Mouse (Mus musculus) retina, embryonic 14.5 days (tissue): ENCODE data around the gene Gm45233.

Source experiments
- DNase-seq: peaks from one replicate; pipeline ENCODE4 v3.0.0-alpha.2; 2015; ENCODE audit warnings: low spot score

The Gm45233 gene

GRCm38 (mm10) chr7:43449811-43450210, 5.9 kb downstream of the Gm45233 start:
- no peak for DNase-seq

GRCm38 (mm10) chr7:43451726-43452125, 7.8 kb downstream of the Gm45233 start:
- DNase-seq = no peak

- no peak for DNase-seq
Observed at GRCm38 (mm10) chr7:43452609-43453008, 8.7 kb downstream of the Gm45233 start.

GRCm38 (mm10) chr7:43453599-43454355, 9.8 kb downstream of the Gm45233 start:
- DNase-seq = no peak

- DNase-seq = no peak
Observed at GRCm38 (mm10) chr7:43454371-43454770, 10.4 kb downstream of the Gm45233 start.

- no peak for DNase-seq
Observed at GRCm38 (mm10) chr7:43462851-43463250, 18.9 kb downstream of the Gm45233 start, which contains the start of gene Vsig10l. TSS of gene Vsig10l (plus strand) at chr7:43463151.

GRCm38 (mm10) chr7:43463976-43464375, 20.0 kb downstream of the Gm45233 start:
- DNase-seq = no peak

- no peak for DNase-seq
Observed at GRCm38 (mm10) chr7:43464864-43465343, 21.0 kb downstream of the Gm45233 start.

GRCm38 (mm10) chr7:43465344-43466098, 21.6 kb downstream of the Gm45233 start:
- peak; percentile 92 for DNase-seq

GRCm38 (mm10) chr7:43466099-43466694, 22.3 kb downstream of the Gm45233 start:
- peak; percentile 83 for DNase-seq

GRCm38 (mm10) chr7:43470373-43470772, 26.4 kb downstream of the Gm45233 start:
- peak; percentile 72 for DNase-seq

- DNase-seq = no peak
Observed at GRCm38 (mm10) chr7:43475706-43476105, 31.8 kb downstream of the Gm45233 start.

GRCm38 (mm10) chr7:43476376-43476775, 32.4 kb downstream of the Gm45233 start:
- DNase-seq = no peak

GRCm38 (mm10) chr7:43481191-43481590, 37.3 kb downstream of the Gm45233 start:
- DNase-seq = no peak

GRCm38 (mm10) chr7:43482090-43482716, 38.3 kb downstream of the Gm45233 start:
- peak; percentile 32 for DNase-seq

GRCm38 (mm10) chr7:43483236-43483635, 39.3 kb downstream of the Gm45233 start:
- DNase-seq = no peak

GRCm38 (mm10) chr7:43488646-43489045, 44.7 kb downstream of the Gm45233 start:
- peak; percentile 59 for DNase-seq

- DNase-seq = peak; percentile 37
Observed at GRCm38 (mm10) chr7:43489631-43490125, 45.8 kb downstream of the Gm45233 start, which contains the start of gene Iglon5. TSS of gene Iglon5 (minus strand) at chr7:43490075.

GRCm38 (mm10) chr7:43490182-43490584, 46.3 kb downstream of the Gm45233 start:
- DNase-seq = peak; percentile 76

GRCm38 (mm10) chr7:43490861-43491260, 46.9 kb downstream of the Gm45233 start:
- DNase-seq = no peak

GRCm38 (mm10) chr7:43495343-43496021, 51.6 kb downstream of the Gm45233 start:
- peak; percentile 86 for DNase-seq
